Mouse (Mus musculus) liver, adult 2 months (tissue): ENCODE results near the gene Per2.

Source experiments
- CTCF ChIP-seq: fragments of 200-500 bp; IDR thresholded peaks from 2 replicates; pipeline ENCODE4 v1.5.1; 2011; ENCODE audit warnings: low read depth, low read length, control low read depth
- POLR2A ChIP-seq: fragments of 200-500 bp; IDR thresholded peaks from 2 replicates; pipeline ENCODE4 v1.6.1; 2011; ENCODE audit warnings: low read length, control low read depth; ENCODE audit not compliant: insufficient read depth; ENCODE audit errors: extremely low read depth

- TF ChIP-seq CTCF, result no peak
- no peak for TF ChIP-seq POLR2A
Measured at GRCm38 (mm10) chr1:91492740-91493139, 33.6 kb upstream of the Per2 start.
